Mouse (Mus musculus): ENCODE data around the gene H1f0. TPM values are rescaled to one million over a fixed set of nuclear protein-coding genes. Genes with fewer than 3 reads are reported as not detected.
A peak's percentile ranks its signal among the peaks of the same experiment; 100 is the strongest.

The H1f0 gene
- total RNA-seq, 2 experiments from 2014 or later: 80.4 to 81.1 TPM

- no peak for DNase-seq (ENCODE audit: extremely low spot score in 1 of 2, low spot score in 2 of 2)
- no peak for TF ChIP-seq CTCF (IDR thresholded peaks at IDR 0.05)
- Histone ChIP-seq H3K4me3 (no peak overlapping the region), H3K27ac (no peak overlapping the region)
- intact Hi-C loops (cut with DNase I): no loop called here
These were observed 37.0 kb downstream of the H1f0 start for GRCm38 (mm10) chr15:79065086-79065770.

DNA sequence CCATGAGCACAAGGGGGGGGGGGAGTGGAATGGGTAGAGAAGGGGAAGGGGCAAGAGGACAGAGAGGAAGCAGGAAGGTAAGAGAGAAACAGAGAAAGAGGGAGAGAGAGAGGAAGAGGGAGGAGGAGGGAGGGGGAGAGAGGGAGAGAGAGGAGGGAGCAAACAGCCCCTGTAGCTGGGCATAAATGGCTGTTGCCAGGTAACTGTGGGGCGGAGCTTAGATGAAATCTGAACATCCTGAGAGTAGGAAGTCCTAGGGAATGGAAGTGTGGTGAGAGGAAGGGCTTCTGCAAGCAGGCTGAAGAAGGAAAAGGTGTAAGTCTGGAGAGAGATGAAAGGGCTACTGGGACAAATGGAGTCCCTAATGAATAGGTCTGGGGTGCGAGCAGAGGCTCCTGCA lies 38.0 kb downstream of the H1f0 start:
- intact Hi-C loops (cut with DNase I): no loop called here

DNA sequence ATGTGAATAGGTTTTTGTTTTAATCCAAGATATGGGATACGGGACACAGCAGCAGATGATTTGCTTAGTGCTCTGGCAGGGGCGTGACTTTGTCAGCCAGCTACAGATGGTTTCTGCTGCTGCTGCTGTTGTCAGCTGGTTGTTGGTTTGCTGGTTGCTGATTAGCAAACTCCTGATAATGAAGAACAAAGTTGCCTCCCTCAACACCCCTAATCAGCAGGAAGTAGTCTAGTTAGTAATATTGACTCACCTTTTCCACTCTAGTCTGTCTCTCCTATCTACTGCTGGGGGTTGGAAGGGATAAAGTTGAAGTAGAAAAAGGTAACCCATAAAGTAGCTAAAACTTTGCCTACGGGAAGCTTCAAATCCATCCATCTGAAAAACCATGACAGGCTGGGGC lies 39.4 kb downstream of the H1f0 start:
- no peak for TF ChIP-seq CTCF (IDR thresholded peaks at IDR 0.05)
- Histone ChIP-seq H3K4me3 (no peak overlapping the region), H3K27ac (no peak overlapping the region)
- intact Hi-C loops (cut with DNase I): no loop called here
- no peak for DNase-seq (ENCODE audit: extremely low spot score in 1 of 2, low spot score in 2 of 2)

More for the DNA sequence above, 38.0 kb downstream of the H1f0 start:
- no peak for DNase-seq (ENCODE audit: extremely low spot score in 1 of 2, low spot score in 2 of 2)
- no peak overlapping the region for H3K27ac ChIP-seq
- no peak overlapping the region for H3K4me3 ChIP-seq
- no peak for TF ChIP-seq CTCF (IDR thresholded peaks at IDR 0.05)

- intact Hi-C loops (cut with DNase I): no loop called here
- H3K4me3 ChIP-seq: no peak overlapping the region
- DNase-seq (ENCODE audit: extremely low spot score in 1 of 2, low spot score in 2 of 2): no peak
- TF ChIP-seq CTCF (IDR thresholded peaks at IDR 0.05): no peak
- H3K27ac ChIP-seq: no peak overlapping the region
These were observed 40.2 kb downstream of the H1f0 start for GRCm38 (mm10) chr15:79068416-79068815.

DNA sequence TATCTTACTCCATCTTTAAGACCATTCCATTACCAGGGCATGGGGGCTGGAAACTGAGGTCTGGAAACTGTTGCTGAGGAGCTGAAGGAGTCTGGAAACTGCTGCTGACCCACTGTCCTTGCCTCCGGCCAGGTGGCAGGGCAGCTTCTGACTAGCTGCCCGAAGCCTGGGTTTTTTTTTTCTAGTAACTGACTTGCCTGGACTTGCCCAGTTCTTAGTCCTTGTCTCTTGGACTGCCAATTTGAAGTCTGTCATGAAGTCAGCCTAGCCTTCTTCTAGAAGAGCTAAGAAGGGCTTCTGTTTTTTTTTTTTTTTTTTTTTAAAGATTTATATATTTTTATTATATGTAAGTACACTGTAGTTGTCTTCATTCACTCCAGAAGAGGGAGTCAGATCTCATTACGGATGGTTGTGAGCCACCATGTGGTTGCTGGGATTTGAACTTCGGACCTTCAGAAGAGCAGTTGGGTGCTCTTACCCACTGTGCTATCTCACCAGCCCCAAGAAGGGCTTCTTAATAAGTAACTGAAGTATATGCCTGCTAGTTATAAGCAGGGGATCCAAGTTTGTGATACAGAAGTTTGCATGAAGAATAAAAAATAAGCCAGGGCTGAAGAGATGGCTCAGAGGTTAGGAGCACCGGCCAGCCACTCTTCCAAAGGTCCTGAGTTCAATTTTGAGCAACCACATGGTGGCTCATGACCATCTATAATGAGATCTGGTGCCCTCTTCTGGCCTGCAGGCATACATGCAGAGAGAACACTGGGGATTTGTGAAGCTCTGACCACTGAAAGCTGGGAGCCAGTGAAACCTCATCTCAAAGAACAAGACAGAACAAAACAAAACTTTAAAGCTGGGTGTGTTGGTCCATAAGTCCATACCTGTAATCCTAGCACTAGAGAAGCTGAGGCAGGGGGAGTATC lies 43.1 kb downstream of the H1f0 start:
- no peak overlapping the region for H3K4me3 ChIP-seq
- intact Hi-C loops (cut with DNase I): loop anchor here (2.0 to 5.0 kb wide), 2 partner anchors 33 to 154 kb away; no protein-coding TSS in a partner anchor
- no peak overlapping the region for H3K27ac ChIP-seq
- DNase-seq (ENCODE audit: extremely low spot score in 1 of 2, low spot score in 2 of 2): peak in 1 of 2 experiments; percentile 33
- peak; percentile 81 for TF ChIP-seq CTCF (IDR thresholded peaks at IDR 0.05)

GRCm38 (mm10) chr15:79073752-79074151 lies 45.5 kb downstream of the H1f0 start:
- TF ChIP-seq CTCF (IDR thresholded peaks at IDR 0.05): no peak
- Histone ChIP-seq H3K27ac (no peak overlapping the region), H3K4me3 (no peak overlapping the region)
- no peak for DNase-seq (ENCODE audit: extremely low spot score in 1 of 2, low spot score in 2 of 2)
- intact Hi-C loops (cut with DNase I): loop anchor here (5.0 kb wide), 1 partner anchor 156 kb away; no protein-coding TSS in a partner anchor

DNA sequence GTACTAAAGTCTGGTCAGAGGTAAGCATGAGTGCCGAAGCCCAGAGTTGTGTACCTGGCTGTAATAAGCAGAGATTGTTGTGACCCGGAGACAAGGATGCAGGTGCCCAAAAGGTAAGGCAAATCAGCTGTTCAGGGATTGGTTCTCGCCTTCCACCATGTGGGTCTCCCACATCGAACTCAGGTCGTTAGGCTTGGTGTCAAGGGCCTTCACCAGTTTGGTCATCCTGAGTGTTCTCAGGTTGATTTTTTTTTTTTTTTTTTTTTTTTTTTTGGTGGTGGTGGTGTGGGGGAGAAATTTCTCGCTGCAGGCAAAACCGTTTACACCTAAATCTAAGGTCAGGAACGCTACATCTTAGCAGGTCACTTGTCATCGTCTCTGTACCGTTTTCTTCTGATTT lies 46.2 kb downstream of the H1f0 start:
- intact Hi-C loops (cut with DNase I): loop anchor here (5.0 kb wide), 1 partner anchor 157 kb away; no protein-coding TSS in a partner anchor
- TF ChIP-seq CTCF (IDR thresholded peaks at IDR 0.05): no peak
- H3K4me3 ChIP-seq: peak overlapping the region; percentile 97
- DNase-seq (ENCODE audit: extremely low spot score in 1 of 2, low spot score in 2 of 2): no peak
- peak overlapping the region; percentile 70; the same call in 1 of the 2 replicates for H3K27ac ChIP-seq

- peak; percentile 88 to 90 for DNase-seq (ENCODE audit: extremely low spot score in 1 of 2, low spot score in 2 of 2)
- no peak for TF ChIP-seq CTCF (IDR thresholded peaks at IDR 0.05)
- intact Hi-C loops (cut with DNase I): loop anchor here (5.0 kb wide), 1 partner anchor 158 kb away; no protein-coding TSS in a partner anchor
- peak within 1 kb of the TSS; percentile 97 for H3K4me3 ChIP-seq
- H3K27ac ChIP-seq: peak within 1 kb of the TSS; percentile 83
These were observed 46.8 kb downstream of the H1f0 start, which contains the start of gene Eif3l for GRCm38 (mm10) chr15:79074913-79075532. Gene Eif3l, plus strand, starts transcription at chr15:79075179.

DNA sequence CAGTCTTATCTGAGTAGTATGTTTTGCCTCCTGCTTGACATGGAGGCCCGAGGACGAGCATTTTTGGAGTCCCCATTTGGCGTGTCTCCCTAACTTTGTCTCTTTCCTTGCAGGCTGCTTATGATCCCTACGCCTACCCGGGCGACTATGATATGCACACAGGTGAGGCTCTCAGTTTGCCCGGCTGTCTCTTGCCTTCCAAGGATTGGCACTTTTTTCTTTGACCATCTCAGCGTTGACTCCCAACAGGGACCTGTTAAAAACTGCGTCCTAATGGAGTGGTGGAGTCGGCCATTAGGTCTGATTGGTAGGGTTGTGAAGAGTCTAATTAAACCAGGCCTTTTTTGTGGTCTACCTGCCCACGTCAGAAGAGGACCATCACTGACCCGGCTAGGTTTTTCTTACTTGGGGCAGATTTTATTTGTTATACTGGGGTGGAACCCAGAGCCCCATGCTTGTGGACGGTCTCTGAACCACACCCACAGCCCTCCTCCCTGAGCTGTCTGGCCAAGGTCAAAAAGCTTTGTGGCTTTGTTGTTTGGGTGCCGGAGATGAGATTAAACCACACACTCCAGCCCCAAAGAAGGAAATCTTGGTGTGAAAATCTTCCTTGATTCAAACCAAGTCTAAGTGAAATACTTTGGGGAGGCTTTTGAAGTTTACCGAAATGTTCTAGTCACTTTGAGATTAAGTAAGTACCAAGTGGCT lies 47.6 kb downstream of the H1f0 start:
- no peak for TF ChIP-seq CTCF (IDR thresholded peaks at IDR 0.05)
- no peak for DNase-seq (ENCODE audit: extremely low spot score in 1 of 2, low spot score in 2 of 2)
- intact Hi-C loops (cut with DNase I): no loop called here
- Histone ChIP-seq H3K4me3 (peak overlapping the region; percentile 97), H3K27ac (peak overlapping the region; percentile 83; the same call in 1 of the 2 replicates)

DNA sequence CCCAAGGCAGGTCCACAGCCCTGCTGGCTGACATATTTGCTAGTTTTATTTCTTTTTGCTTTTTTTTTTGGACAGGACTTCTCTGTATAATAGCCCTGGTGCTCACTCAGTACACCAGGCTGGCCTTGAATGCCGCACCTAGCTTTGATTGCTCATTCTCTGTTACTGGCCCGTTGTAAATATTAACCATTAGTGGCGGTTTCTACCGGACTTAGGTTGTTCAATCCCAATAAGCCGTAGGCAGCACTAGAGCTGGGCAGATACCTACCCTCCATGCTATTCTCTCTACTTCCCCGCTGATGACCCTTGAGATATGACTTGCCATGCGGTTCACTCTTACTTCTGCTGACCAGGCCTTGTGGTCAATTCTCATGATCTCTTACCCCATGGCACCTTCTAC lies 51.3 kb downstream of the H1f0 start:
- intact Hi-C loops (cut with DNase I): no loop called here
- H3K27ac ChIP-seq: no peak overlapping the region
- no peak for DNase-seq (ENCODE audit: extremely low spot score in 1 of 2, low spot score in 2 of 2)
- H3K4me3 ChIP-seq: no peak overlapping the region
- no peak for TF ChIP-seq CTCF (IDR thresholded peaks at IDR 0.05)

Small RNA genes within 50 kb of the gene (microRNA-seq; reads per million reads assigned to microRNA genes)
- 1.4 to 1.5 reads per million in 2 experiments for gene Mir6956

Other genes with a start within 250 kb of the H1f0 start
- 1 to 10 TPM; 4.8 TPM for gene Card10, start 225.4 kb upstream of the H1f0 start, total RNA-seq (2021)
- gene Cdc42ep1, start 185.8 kb upstream of the H1f0 start, total RNA-seq (2021): 10 to 100 TPM; 10.6 to 13.1 TPM
- gene Lgals2, start 172.9 kb upstream of the H1f0 start, total RNA-seq (2021): not detected
- gene Gga1, start 151.3 kb upstream of the H1f0 start, total RNA-seq (2021): 10 to 100 TPM; 64.8 to 68.2 TPM
- gene Gm49510, start 128.8 kb upstream of the H1f0 start, total RNA-seq (2021): not detected
- 10 to 100 TPM; 35.0 to 37.7 TPM for gene Sh3bp1, start 128.7 kb upstream of the H1f0 start, total RNA-seq (2021)
- 100 to 1,000 TPM; 165 to 171 TPM for gene Pdxp, start 114.5 kb upstream of the H1f0 start, total RNA-seq (2021)
- gene Lgals1, start 101.7 kb upstream of the H1f0 start, total RNA-seq (2021): 10 to 100 TPM; 19.8 to 20.4 TPM
- gene Nol12, start 93.5 kb upstream of the H1f0 start, total RNA-seq (2021): 10 to 100 TPM; 36.2 to 38.8 TPM
- 10 to 100 TPM; 11.8 to 12.7 TPM for gene Triobp, start 80.7 kb upstream of the H1f0 start, total RNA-seq (2021)
- under 1 TPM in 1 of 2 experiments, not detected in 1; 0.84 TPM for gene Galr3, start 13.4 kb downstream of the H1f0 start, total RNA-seq (2021)
- 10 to 100 TPM; 19.7 to 19.8 TPM for gene Ankrd54, start 34.4 kb downstream of the H1f0 start, total RNA-seq (2021)
- gene Eif3l, start 46.7 kb downstream of the H1f0 start, total RNA-seq (2021): 10 to 100 TPM; 62.5 to 66.6 TPM
- gene Micall1, start 80.4 kb downstream of the H1f0 start, total RNA-seq (2021): 10 to 100 TPM; 22.8 to 23.2 TPM
- 100 to 1,000 TPM; 100 to 103 TPM for gene Polr2f, start 112.6 kb downstream of the H1f0 start, total RNA-seq (2021)
- 10 to 100 TPM; 12.0 to 12.9 TPM for gene 1700088E04Rik, start 112.8 kb downstream of the H1f0 start, total RNA-seq (2021)
- 10 to 100 TPM; 17.1 to 18.7 TPM for gene Sox10, start 136.8 kb downstream of the H1f0 start, total RNA-seq (2021)
- 10 to 100 TPM; 55.7 to 57.8 TPM for gene Pick1, start 200.7 kb downstream of the H1f0 start, total RNA-seq (2021)
- 1 to 10 TPM; 1.0 TPM for gene Gm49486, start 200.9 kb downstream of the H1f0 start, total RNA-seq (2021)
- gene Slc16a8, start 226.3 kb downstream of the H1f0 start, total RNA-seq (2021): under 1 TPM in 1 of 2 experiments, not detected in 1; 0.25 TPM